Mouse (Mus musculus) subcutaneous adipose tissue, adult 2 months (tissue): ENCODE data around the gene Gm4187. TPM values are rescaled to one million over a fixed set of nuclear protein-coding genes. Genes with fewer than 3 reads are reported as not detected.

ENCODE experiments used
- polyA plus RNA-seq: library from polyadenylated mRNA; depleted of rRNA; stranded (reverse); fragments of >200 nt; gene quantifications from 2 replicates; pipeline ENCODE4 v1.2.3, GENCODE M21; 2012; ENCODE audit warnings: low replicate concordance; rRNA removed

Gene Gm4187
- not detected in 2 replicates for polyA plus RNA-seq

GRCm38 (mm10) chr7:22329617-22330016 is at the start of gene Gm4187:
Gene Gm4187, minus strand, starts transcription at chr7:22329717.

GRCm38 (mm10) chr7:22370939-22371338 is 41.4 kb upstream of the Gm4187 start, which contains the start of gene Gm8660:
Gene Gm8660, minus strand, starts transcription at chr7:22371039.

Other genes starting within 250 kb of the Gm4187 start
- gene Gm16451, start 211.5 kb downstream of the Gm4187 start, polyA plus RNA-seq = not detected in 2 replicates
- gene Gm10666, start 195.0 kb downstream of the Gm4187 start, polyA plus RNA-seq = not detected in 2 replicates
- not detected in 2 replicates for gene Vmn1r142, start 165.7 kb downstream of the Gm4187 start, polyA plus RNA-seq
- gene Vmn1r143, start 140.3 kb downstream of the Gm4187 start, polyA plus RNA-seq = not detected in 2 replicates
- not detected in 2 replicates for gene Gm8653, start 128.5 kb downstream of the Gm4187 start, polyA plus RNA-seq
- gene Gm8453, start 100.2 kb downstream of the Gm4187 start, polyA plus RNA-seq = not detected in 2 replicates
- not detected in 2 replicates for gene Gm8660, start 41.3 kb upstream of the Gm4187 start, polyA plus RNA-seq
- gene Vmn1r148, start 83.9 kb upstream of the Gm4187 start, polyA plus RNA-seq = not detected in 2 replicates
- not detected in 2 replicates for gene Vmn1r149, start 108.5 kb upstream of the Gm4187 start, polyA plus RNA-seq
- not detected in 2 replicates for gene Gm10665, start 134.4 kb upstream of the Gm4187 start, polyA plus RNA-seq
- not detected in 2 replicates for gene Vmn1r151, start 170.0 kb upstream of the Gm4187 start, polyA plus RNA-seq
- gene Vmn1r152, start 193.2 kb upstream of the Gm4187 start, polyA plus RNA-seq = not detected in 2 replicates
- gene Gm8677, start 205.2 kb upstream of the Gm4187 start, polyA plus RNA-seq = not detected in 2 replicates
- gene Gm4201, start 235.6 kb upstream of the Gm4187 start, polyA plus RNA-seq = not detected in 2 replicates